Mouse (Mus musculus) ES-E14 (cell line): ENCODE data around the gene Gpatch11.

ENCODE experiments used
- ZC3H11A ChIP-seq: IDR thresholded peaks from 2 replicates; pipeline ENCODE4 v1.6.1; 2012; ENCODE audit warnings: low read depth, mild to moderate bottlenecking, inconsistent platforms, low read length, borderline replicate concordance
- ZNF384 ChIP-seq: IDR thresholded peaks from 2 replicates; pipeline ENCODE4 v1.6.1; 2012; ENCODE audit warnings: low read depth, low read length, inconsistent platforms

DNA sequence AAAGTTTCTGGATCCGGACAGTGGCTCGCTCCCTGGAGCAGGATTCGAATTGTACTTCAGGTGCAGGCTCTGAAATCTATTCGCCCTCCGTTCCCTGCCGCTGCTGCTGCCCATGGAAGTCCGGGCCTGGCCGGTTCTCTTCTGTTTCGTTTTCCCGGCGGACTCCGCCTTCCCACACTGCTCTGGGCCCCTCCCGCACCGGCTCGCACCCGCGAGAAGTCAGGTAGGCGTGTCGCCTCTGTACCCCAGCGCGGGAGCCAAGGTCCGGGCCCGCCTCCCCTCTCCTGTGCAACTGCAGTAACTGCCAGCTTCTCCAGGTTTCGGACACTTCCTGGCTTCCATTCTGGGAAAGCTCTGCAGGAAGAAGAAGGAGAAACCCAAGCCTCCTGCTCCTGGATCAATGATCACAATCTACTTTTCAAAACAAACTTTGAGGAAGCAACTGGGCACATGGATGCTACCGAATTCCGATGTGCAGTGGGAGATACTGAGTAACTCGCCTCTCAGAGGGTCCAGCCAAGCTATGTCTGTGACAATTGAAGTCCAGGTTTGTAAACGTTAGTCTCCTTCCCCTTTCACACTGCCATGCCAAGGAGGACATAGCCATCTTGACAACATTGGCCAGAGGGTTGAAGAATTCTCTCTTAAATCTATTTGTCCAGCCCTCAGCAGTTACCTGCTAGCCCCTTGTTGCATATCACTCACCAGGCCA, 47.2 kb downstream of the Gpatch11 start, which contains the start of gene Eif2ak2:
- TF ChIP-seq ZNF384 (no peak), ZC3H11A (no peak)
